Mouse (Mus musculus) kidney, embryonic 15.5 days (tissue): Measurements from ENCODE around the gene Zfp687. TPM values are rescaled to one million over a fixed set of nuclear protein-coding genes. Genes with fewer than 3 reads are reported as not detected.
A peak's percentile ranks its signal among the peaks of the same experiment; 100 is the strongest.

Experiments used
- ATAC-seq: fragments of 200-750 bp; cut with Nextera tagmentation; replicated peaks from 2 replicates; pipeline ENCODE4 v1.8.0; 2017; ENCODE audit warnings: moderate TSS enrichment; ENCODE audit not compliant: low FRiP score
- H3K27ac ChIP-seq: fragments of 300-500 bp; sonication (generic); 2 replicates; pipeline ENCODE4 v1.5.1; 2015; ENCODE audit warnings: mild to moderate bottlenecking, inconsistent platforms
- H3K27me3 ChIP-seq: fragments of 300-500 bp; sonication (generic); 2 replicates; pipeline ENCODE4 v1.6.1; 2015; ENCODE audit warnings: inconsistent platforms
- H3K36me3 ChIP-seq: fragments of 300-500 bp; sonication (generic); 2 replicates; pipeline ENCODE4 v1.6.1; 2015; ENCODE audit warnings: inconsistent platforms
- H3K4me1 ChIP-seq: fragments of 300-500 bp; sonication (generic); 2 replicates; pipeline ENCODE4 v1.6.1; 2015; ENCODE audit warnings: inconsistent platforms
- H3K4me2 ChIP-seq: fragments of 300-500 bp; sonication (generic); 2 replicates; pipeline ENCODE4 v1.6.1; 2015; ENCODE audit warnings: moderate library complexity, mild to moderate bottlenecking, inconsistent platforms
- H3K4me3 ChIP-seq: fragments of 300-500 bp; sonication (generic); replicated peaks from 2 replicates; pipeline ENCODE4 v1.5.1; 2015; ENCODE audit warnings: mild to moderate bottlenecking, inconsistent platforms
- H3K9ac ChIP-seq: fragments of 300-500 bp; sonication (generic); 2 replicates; pipeline ENCODE4 v1.6.1; 2015; ENCODE audit warnings: mild to moderate bottlenecking, inconsistent platforms
- H3K9me3 ChIP-seq: fragments of 300-500 bp; sonication (generic); replicated peaks from 2 replicates; pipeline ENCODE4 v1.6.1; 2016; ENCODE audit warnings: inconsistent platforms
- WGBS: fragments of 180-500 bp; shearing (Covaris S2); methylation state at CpG from one replicate; pipeline ENCODE4 v1.1.7; 2015; ENCODE audit warnings: mixed read lengths; 5-methylcytosine and 5-hydroxymethylcytosine counted together
- polyA plus RNA-seq: library from polyadenylated mRNA; unstranded; fragments of >200 nt; fragmentation: Nextera tagmentation; extraction: Ambion mirVana; gene quantifications from 2 replicates; pipeline ENCODE4 v1.2.1, GENCODE M21; 2015

The Zfp687 gene
- polyA plus RNA-seq, 1 experiment from 2014 or later: 32.4 TPM

GRCm38 (mm10) chr3:94987578-94987977 lies 27.7 kb downstream of the Zfp687 start:
- H3K36me3 ChIP-seq: peaks cover 73% of the 10 kb centered on the region
- no peaks in the 10 kb centered on the region for H3K27me3 ChIP-seq
- H3K9ac ChIP-seq: no peak overlapping the region
- H3K27ac ChIP-seq: no peak overlapping the region
- H3K4me1 ChIP-seq: peaks cover 12% of the 10 kb centered on the region
- H3K9me3 ChIP-seq: no peaks in the 10 kb centered on the region
- no peak overlapping the region for H3K4me3 ChIP-seq
- H3K4me2 ChIP-seq: no peak overlapping the region
- no peak for ATAC-seq

GRCm38 (mm10) chr3:94985513-94985912 lies 29.7 kb downstream of the Zfp687 start:
- no peaks in the 10 kb centered on the region for H3K27me3 ChIP-seq
- H3K9me3 ChIP-seq: no peaks in the 10 kb centered on the region
- H3K4me2 ChIP-seq: no peak overlapping the region
- peaks cover 78% of the 10 kb centered on the region for H3K36me3 ChIP-seq
- H3K4me1 ChIP-seq: peaks cover 12% of the 10 kb centered on the region
- no peak overlapping the region for H3K4me3 ChIP-seq
- ATAC-seq: no peak
- no peak overlapping the region for H3K9ac ChIP-seq
- 95% methylated on average over 2 of the region's 2 CpGs for WGBS
- H3K27ac ChIP-seq: no peak overlapping the region

GRCm38 (mm10) chr3:94984312-94984711 lies 30.9 kb downstream of the Zfp687 start:
- Histone ChIP-seq H3K9ac (no peak overlapping the region), H3K4me3 (no peak overlapping the region), H3K9me3 (no peaks in the 10 kb centered on the region), H3K4me2 (no peak overlapping the region), H3K27me3 (no peaks in the 10 kb centered on the region), H3K36me3 (peaks cover 75% of the 10 kb centered on the region), H3K4me1 (peaks cover 7% of the 10 kb centered on the region), H3K27ac (no peak overlapping the region)
- 92% methylated on average over 11 of the region's 11 CpGs for WGBS
- ATAC-seq: no peak

- Histone ChIP-seq H3K9ac (peak within 1 kb of the TSS; percentile 95), H3K9me3 (no peaks in the 10 kb centered on the region), H3K27ac (peak within 1 kb of the TSS; percentile 96), H3K36me3 (peaks cover 18% of the 10 kb centered on the region), H3K4me2 (peak within 1 kb of the TSS; percentile 66), H3K27me3 (no peaks in the 10 kb centered on the region), H3K4me1 (peaks cover 16% of the 10 kb centered on the region), H3K4me3 (peak within 1 kb of the TSS; percentile 95)
- WGBS: under 1% methylated on average over 56 of the region's 57 CpGs
- ATAC-seq: peak; percentile 95
These were observed 40.5 kb downstream of the Zfp687 start, which contains the start of gene Pi4kb for GRCm38 (mm10) chr3:94974528-94975422. Pi4kb (plus strand) TSS chr3:94974731.

GRCm38 (mm10) chr3:94974026-94974527 lies 41.2 kb downstream of the Zfp687 start:
- H3K27ac ChIP-seq: peak overlapping the region; percentile 34; the same call in 1 of the 2 replicates
- peak; percentile 38 for ATAC-seq
- 18% methylated on average over 9 of the region's 9 CpGs for WGBS
- H3K36me3 ChIP-seq: peaks cover 15% of the 10 kb centered on the region
- H3K27me3 ChIP-seq: no peaks in the 10 kb centered on the region
- H3K9me3 ChIP-seq: no peaks in the 10 kb centered on the region
- peak overlapping the region; percentile 66 for H3K4me2 ChIP-seq
- peaks cover 16% of the 10 kb centered on the region for H3K4me1 ChIP-seq
- peak overlapping the region; percentile 95 for H3K9ac ChIP-seq
- H3K4me3 ChIP-seq: peak overlapping the region; percentile 95

- peak overlapping the region; percentile 95 for H3K4me3 ChIP-seq
These were observed 41.6 kb downstream of the Zfp687 start for GRCm38 (mm10) chr3:94973620-94974019.

GRCm38 (mm10) chr3:94972552-94972951 lies 42.7 kb downstream of the Zfp687 start:
- no peak for ATAC-seq
- Histone ChIP-seq H3K4me2 (no peak overlapping the region), H3K4me1 (peaks cover 16% of the 10 kb centered on the region), H3K27me3 (no peaks in the 10 kb centered on the region), H3K27ac (no peak overlapping the region), H3K4me3 (no peak overlapping the region), H3K9ac (no peak overlapping the region), H3K36me3 (peaks cover 8% of the 10 kb centered on the region), H3K9me3 (no peaks in the 10 kb centered on the region)
- 86% methylated on average over 3 of the region's 3 CpGs for WGBS

More at GRCm38 (mm10) chr3:94973620-94974019, 41.6 kb downstream of the Zfp687 start:
- Histone ChIP-seq H3K4me1 (peaks cover 16% of the 10 kb centered on the region), H3K27me3 (no peaks in the 10 kb centered on the region), H3K9ac (no peak overlapping the region), H3K36me3 (peaks cover 12% of the 10 kb centered on the region), H3K27ac (no peak overlapping the region), H3K4me2 (peak overlapping the region; percentile 66), H3K9me3 (no peaks in the 10 kb centered on the region)
- no peak for ATAC-seq
- WGBS: 91% methylated on average over 5 of the region's 5 CpGs

- no peak for ATAC-seq
- no peaks in the 10 kb centered on the region for H3K36me3 ChIP-seq
- WGBS: 74% methylated on average over 1 of the region's 1 CpGs
- H3K9me3 ChIP-seq: no peaks in the 10 kb centered on the region
- H3K9ac ChIP-seq: no peak overlapping the region
- no peak overlapping the region for H3K4me3 ChIP-seq
- H3K4me2 ChIP-seq: no peak overlapping the region
- no peak overlapping the region for H3K27ac ChIP-seq
- H3K27me3 ChIP-seq: no peaks in the 10 kb centered on the region
- H3K4me1 ChIP-seq: no peaks in the 10 kb centered on the region
These were observed 49.4 kb downstream of the Zfp687 start for GRCm38 (mm10) chr3:94965878-94966277.

- Histone ChIP-seq H3K4me2 (no peak overlapping the region), H3K36me3 (no peaks in the 10 kb centered on the region), H3K9ac (no peak overlapping the region), H3K27me3 (no peaks in the 10 kb centered on the region), H3K27ac (no peak overlapping the region), H3K4me3 (no peak overlapping the region), H3K4me1 (peaks cover 4% of the 10 kb centered on the region; the same call in 1 of the 2 replicates), H3K9me3 (no peaks in the 10 kb centered on the region)
- ATAC-seq: no peak
- 97% methylated on average over 1 of the region's 1 CpGs for WGBS
These were observed 50.3 kb downstream of the Zfp687 start for GRCm38 (mm10) chr3:94964989-94965388.

- Histone ChIP-seq H3K27me3 (no peaks in the 10 kb centered on the region), H3K27ac (no peak overlapping the region), H3K9me3 (no peaks in the 10 kb centered on the region), H3K4me2 (no peak overlapping the region), H3K9ac (no peak overlapping the region), H3K4me3 (no peak overlapping the region), H3K4me1 (peaks cover 15% of the 10 kb centered on the region), H3K36me3 (peaks cover 42% of the 10 kb centered on the region)
- 60% methylated on average over 5 of the region's 5 CpGs for WGBS
- no peak for ATAC-seq
These were observed 54.9 kb downstream of the Zfp687 start for GRCm38 (mm10) chr3:94960322-94960721.

- Histone ChIP-seq H3K9me3 (no peaks in the 10 kb centered on the region), H3K4me3 (no peak overlapping the region), H3K4me2 (no peak overlapping the region), H3K27ac (no peak overlapping the region), H3K27me3 (no peaks in the 10 kb centered on the region), H3K36me3 (peaks cover 42% of the 10 kb centered on the region), H3K9ac (no peak overlapping the region), H3K4me1 (peaks cover 19% of the 10 kb centered on the region)
- WGBS: 46% methylated on average over 8 of the region's 8 CpGs
- no peak for ATAC-seq
These were observed 55.4 kb downstream of the Zfp687 start for GRCm38 (mm10) chr3:94959871-94960270.

- no peak for ATAC-seq
- Histone ChIP-seq H3K27ac (no peak overlapping the region), H3K9me3 (no peaks in the 10 kb centered on the region), H3K27me3 (no peaks in the 10 kb centered on the region), H3K36me3 (peaks cover 42% of the 10 kb centered on the region), H3K4me2 (no peak overlapping the region), H3K4me1 (peaks cover 21% of the 10 kb centered on the region), H3K4me3 (no peak overlapping the region), H3K9ac (no peak overlapping the region)
- 92% methylated on average over 8 of the region's 8 CpGs for WGBS
These were observed 57.0 kb downstream of the Zfp687 start for GRCm38 (mm10) chr3:94958295-94958694.
